Mouse (Mus musculus) erythroid progenitor cell, adult 5-6 weeks (primary cell): ENCODE results near the gene Birc7. TPM values are rescaled to one million over a fixed set of nuclear protein-coding genes. Genes with fewer than 3 reads are reported as not detected.

Source experiments
- ATAC-seq: replicated peaks from 2 replicates; pipeline ENCODE4 v1.8.0; 2016; ENCODE audit warnings: moderate number of reproducible peaks, mild to moderate bottlenecking, moderate TSS enrichment, inconsistent platforms; ENCODE audit not compliant: poor library complexity, low FRiP score, severe bottlenecking
- total RNA-seq, 2 experiments: library from RNA; stranded (forward) in 1 of 2; stranded (reverse) in 1 of 2; fragments of 150-400 nt in 1 of 2; fragments of 186-747, 209-891 nt in 1 of 2; gene quantifications; 2 replicates each; pipeline versions ENCODE4 v1.2.3 to v1.2.4; 2015 to 2017; ENCODE audit warnings: low replicate concordance in 2 of 2

Birc7 gene
- total RNA-seq, 2 experiments from 2014 or later: not detected

DNA sequence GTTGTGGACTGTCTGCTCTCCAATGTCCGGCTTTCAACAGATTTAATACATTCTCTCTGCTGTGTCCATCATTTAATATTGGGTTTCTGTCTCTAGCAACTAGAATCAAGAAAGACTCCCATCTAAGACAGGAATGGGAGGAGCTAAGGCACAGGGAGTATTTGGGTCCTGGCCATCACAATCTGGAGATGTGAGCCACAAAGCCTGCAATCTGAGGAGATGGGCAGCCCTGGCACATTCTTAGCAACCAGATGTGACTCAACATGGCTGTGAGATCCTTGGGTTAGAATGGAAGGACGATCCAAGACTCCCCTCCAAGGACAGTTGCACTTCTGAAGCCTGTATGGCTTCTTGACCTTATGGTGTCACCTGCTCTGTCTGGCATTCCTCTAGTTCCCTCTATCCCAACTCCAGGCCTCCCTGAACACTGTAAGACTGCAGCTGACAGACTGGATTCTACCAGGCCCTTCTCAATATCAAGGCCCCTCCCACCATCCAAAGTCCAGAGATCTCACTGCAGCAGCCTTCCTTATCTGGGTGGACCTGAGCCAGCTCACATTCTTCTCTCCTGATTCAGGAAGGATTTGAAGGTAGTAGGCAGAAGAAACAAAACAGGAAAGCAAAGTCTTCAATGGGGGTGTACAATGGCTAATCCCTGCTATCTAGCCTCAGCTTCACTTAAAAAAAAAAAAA, 33.9 kb downstream of the Birc7 start:
- ATAC-seq: no peak

DNA sequence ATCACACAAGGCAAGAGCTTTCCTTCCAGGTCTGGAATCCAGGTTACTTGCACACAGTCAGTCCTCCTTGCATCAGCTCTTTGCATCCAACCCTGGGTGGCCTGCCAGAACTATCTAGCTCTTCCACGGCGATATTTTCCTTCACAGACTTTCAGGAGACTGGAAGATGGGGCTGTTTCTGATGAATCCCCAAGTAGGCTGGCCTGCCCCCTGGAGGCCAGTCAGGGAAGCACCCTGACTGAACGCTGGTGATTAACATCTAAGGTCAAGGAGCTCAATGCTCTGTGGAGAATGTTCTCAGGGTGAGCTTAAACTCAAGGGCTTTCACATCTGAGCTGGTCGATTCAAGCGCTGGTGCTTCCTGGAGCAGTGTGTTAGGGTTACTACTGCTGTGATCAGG, 35.1 kb downstream of the Birc7 start:
- peak; percentile 52; the same call in 1 of the 2 replicates for ATAC-seq

GRCm38 (mm10) chr2:180966092-180966882, 37.5 kb downstream of the Birc7 start:
- 0 out of 2 replicates have a peak, but pooled peaks have one; percentile 21 for ATAC-seq

DNA sequence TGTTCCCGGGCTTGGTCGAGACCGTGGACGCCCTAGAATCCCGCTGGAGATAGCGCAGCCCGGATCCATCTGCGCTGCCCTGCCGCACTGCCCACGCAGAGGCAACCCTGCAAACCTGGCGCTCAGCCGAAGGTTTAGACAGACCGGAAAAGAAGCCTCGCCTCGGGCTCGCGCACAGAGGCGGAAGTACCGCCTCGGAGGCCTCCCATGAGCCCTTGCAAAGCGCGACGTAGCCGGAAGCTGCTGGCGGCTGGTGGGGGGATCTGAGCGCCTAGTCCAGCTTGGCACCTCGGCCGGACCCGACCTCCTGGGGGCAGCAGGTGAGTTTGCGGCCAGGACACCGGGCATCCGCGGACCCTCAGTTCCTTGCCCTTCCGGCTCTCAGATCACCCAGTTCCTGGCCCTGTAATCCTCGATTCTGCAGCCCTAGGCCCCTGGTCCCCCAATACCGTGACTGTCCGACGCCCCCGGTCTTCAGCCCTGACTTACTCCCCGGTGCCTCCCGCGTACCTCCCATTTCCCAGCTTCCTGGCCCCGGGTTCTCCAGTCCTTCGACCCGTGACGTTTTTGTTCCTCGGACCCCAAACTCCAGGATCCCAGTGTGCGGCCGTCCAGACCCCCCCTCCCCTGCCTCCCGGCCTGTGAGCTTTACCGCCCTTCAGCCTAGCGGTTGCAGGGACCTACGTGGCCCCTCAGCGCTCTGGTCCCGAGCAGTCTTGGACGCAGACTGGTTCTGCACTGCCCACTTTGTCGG, 38.4 kb downstream of the Birc7 start, which contains the start of gene Arfgap1:
Gene Arfgap1 (plus strand): TSS at position 216 of the 754 bp plus-strand sequence.
- peak; percentile 95 for ATAC-seq

DNA sequence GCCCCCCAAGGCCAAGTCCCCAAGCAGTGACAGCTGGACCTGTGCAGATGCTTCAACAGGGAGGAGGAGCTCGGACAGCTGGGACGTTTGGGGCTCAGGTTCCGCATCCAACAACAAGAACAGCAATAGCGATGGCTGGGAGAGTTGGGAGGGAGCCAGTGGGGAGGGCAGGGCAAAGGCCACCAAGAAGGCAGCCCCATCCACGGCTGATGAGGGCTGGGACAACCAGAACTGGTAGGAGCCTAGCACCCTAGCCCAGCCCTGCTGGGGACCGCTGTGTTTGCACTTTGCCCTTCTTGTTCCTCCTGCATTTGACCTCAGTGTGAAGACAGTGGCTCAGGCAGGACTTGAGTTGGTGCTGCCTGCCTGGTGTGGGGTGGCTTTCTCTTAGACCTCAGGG, 52.3 kb downstream of the Birc7 start:
- no peak for ATAC-seq

Other genes with a start within 250 kb of the Birc7 start
- gene Dido1, start 219.0 kb upstream of the Birc7 start, total RNA-seq (2015; ENCODE audit: low replicate concordance): 63.4 and 66.2 TPM in 2 replicates
- 107 and 109 TPM in 2 replicates for gene Dido1, start 219.0 kb upstream of the Birc7 start, total RNA-seq (2017; ENCODE audit: low replicate concordance)
- 193 and 195 TPM in 2 replicates for gene Gid8, start 218.9 kb upstream of the Birc7 start, total RNA-seq (2015; ENCODE audit: low replicate concordance)
- gene Gid8, start 218.9 kb upstream of the Birc7 start, total RNA-seq (2017; ENCODE audit: low replicate concordance): 276 and 301 TPM in 2 replicates
- 6.1 and 6.3 TPM in 2 replicates for gene Slc17a9, start 203.8 kb upstream of the Birc7 start, total RNA-seq (2015; ENCODE audit: low replicate concordance)
- 0.38 and 2.6 TPM in 2 replicates for gene Slc17a9, start 203.8 kb upstream of the Birc7 start, total RNA-seq (2017; ENCODE audit: low replicate concordance)
- not detected in 2 replicates for gene Bhlhe23, start 152.1 kb upstream of the Birc7 start, total RNA-seq (2015; ENCODE audit: low replicate concordance)
- not detected in 2 replicates for gene Bhlhe23, start 152.1 kb upstream of the Birc7 start, total RNA-seq (2017; ENCODE audit: low replicate concordance)
- 28.1 and 35.0 TPM in 2 replicates for gene Ythdf1, start 8.1 kb upstream of the Birc7 start, total RNA-seq (2015; ENCODE audit: low replicate concordance)
- gene Ythdf1, start 8.1 kb upstream of the Birc7 start, total RNA-seq (2017; ENCODE audit: low replicate concordance): 12.1 and 37.7 TPM in 2 replicates
- gene Nkain4, start 25.7 kb downstream of the Birc7 start, total RNA-seq (2015; ENCODE audit: low replicate concordance): not detected in 2 replicates
- not detected in 2 replicates for gene Nkain4, start 25.7 kb downstream of the Birc7 start, total RNA-seq (2017; ENCODE audit: low replicate concordance)
- gene Arfgap1, start 38.2 kb downstream of the Birc7 start, total RNA-seq (2015; ENCODE audit: low replicate concordance): 12.3 and 24.7 TPM in 2 replicates
- gene Arfgap1, start 38.2 kb downstream of the Birc7 start, total RNA-seq (2017; ENCODE audit: low replicate concordance): 23.5 and 32.6 TPM in 2 replicates
- not detected in 2 replicates for gene Col20a1, start 57.5 kb downstream of the Birc7 start, total RNA-seq (2015; ENCODE audit: low replicate concordance)
- under 0.01 and 0.39 TPM in 2 replicates for gene Col20a1, start 57.5 kb downstream of the Birc7 start, total RNA-seq (2017; ENCODE audit: low replicate concordance)
- gene Chrna4, start 114.5 kb downstream of the Birc7 start, total RNA-seq (2015; ENCODE audit: low replicate concordance): not detected in 2 replicates
- not detected in 2 replicates for gene Chrna4, start 114.5 kb downstream of the Birc7 start, total RNA-seq (2017; ENCODE audit: low replicate concordance)
- gene Kcnq2, start 206.3 kb downstream of the Birc7 start, total RNA-seq (2015; ENCODE audit: low replicate concordance): not detected in 2 replicates
- not detected in 2 replicates for gene Kcnq2, start 206.3 kb downstream of the Birc7 start, total RNA-seq (2017; ENCODE audit: low replicate concordance)
- gene Eef1a2, start 228.0 kb downstream of the Birc7 start, total RNA-seq (2015; ENCODE audit: low replicate concordance): not detected in 2 replicates
- gene Eef1a2, start 228.0 kb downstream of the Birc7 start, total RNA-seq (2017; ENCODE audit: low replicate concordance): not detected in 2 replicates